Mouse (Mus musculus) layer of hippocampus, adult 9-11 months (tissue): ENCODE data around the gene Klhl22.

Experiments used
- DNase-seq: peaks from one replicate; pipeline ENCODE4 v3.0.0; 2022

Gene Klhl22

DNA sequence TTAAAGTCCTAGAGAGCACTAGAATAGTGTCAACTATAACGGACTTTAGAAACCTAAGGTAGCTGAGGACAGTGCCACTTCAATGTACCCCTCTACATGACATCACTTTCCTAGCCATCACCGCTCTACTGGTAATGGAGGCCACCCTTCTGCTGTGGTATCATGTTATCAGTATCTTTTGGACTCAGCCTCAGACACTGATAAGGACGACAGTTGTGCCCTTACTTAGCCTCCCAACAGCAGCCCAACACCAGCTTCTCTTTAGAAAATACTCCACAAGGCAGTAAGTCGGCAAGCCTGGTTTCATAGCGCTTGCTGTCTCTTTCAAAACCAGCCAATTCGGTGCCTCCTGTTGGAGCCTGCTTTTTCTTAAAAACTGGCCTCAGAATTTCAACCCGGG lies 75.1 kb downstream of the Klhl22 start:
- no peak for DNase-seq

- no peak for DNase-seq
Measured at GRCm38 (mm10) chr16:17835481-17835880, 76.1 kb downstream of the Klhl22 start.

- no peak for DNase-seq
Measured at GRCm38 (mm10) chr16:17838051-17838450, 78.6 kb downstream of the Klhl22 start, which contains the start of gene Car15. Car15 (minus strand) TSS chr16:17838364.

DNA sequence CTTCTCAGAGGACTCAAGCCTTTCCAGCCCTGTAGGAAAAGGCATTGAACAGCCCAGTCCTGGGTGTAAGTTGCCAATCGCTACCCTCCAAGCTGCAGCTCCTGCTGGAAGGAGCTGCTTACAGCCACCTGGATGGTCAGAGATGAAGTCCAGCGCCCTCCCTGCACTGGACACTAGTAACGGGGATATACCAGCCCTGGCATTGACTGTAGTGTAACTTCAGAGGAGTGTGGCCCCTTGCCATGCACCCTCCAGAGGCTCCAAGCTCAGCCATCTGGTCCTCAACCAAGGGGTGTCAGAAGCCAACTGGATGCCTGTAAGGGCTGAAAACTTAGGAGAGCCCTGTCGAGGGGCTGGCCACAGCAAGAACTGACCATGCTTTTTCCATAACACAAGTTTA lies 80.6 kb downstream of the Klhl22 start:
- DNase-seq = no peak

GRCm38 (mm10) chr16:17842437-17842836 lies 83.0 kb downstream of the Klhl22 start:
- DNase-seq = no peak
